Mouse (Mus musculus) right cerebral cortex, adult 2 months (tissue): ENCODE results near the gene Zfp365.

Experiments
- DNase-seq, 2 experiments: peaks; one replicate each; pipeline ENCODE4 v3.0.0; 2021 to 2022; ENCODE audit warnings: low spot score in 2 of 2

Gene Zfp365

GRCm38 (mm10) chr10:67846016-67846650 is 66.3 kb downstream of the Zfp365 start:
- DNase-seq, result no peak

GRCm38 (mm10) chr10:67841596-67841995 is 70.9 kb downstream of the Zfp365 start:
- no peak for DNase-seq

GRCm38 (mm10) chr10:67840735-67841134 is 71.7 kb downstream of the Zfp365 start:
- DNase-seq, result no peak

GRCm38 (mm10) chr10:67839156-67839555 is 73.3 kb downstream of the Zfp365 start:
- DNase-seq, result no peak

DNA sequence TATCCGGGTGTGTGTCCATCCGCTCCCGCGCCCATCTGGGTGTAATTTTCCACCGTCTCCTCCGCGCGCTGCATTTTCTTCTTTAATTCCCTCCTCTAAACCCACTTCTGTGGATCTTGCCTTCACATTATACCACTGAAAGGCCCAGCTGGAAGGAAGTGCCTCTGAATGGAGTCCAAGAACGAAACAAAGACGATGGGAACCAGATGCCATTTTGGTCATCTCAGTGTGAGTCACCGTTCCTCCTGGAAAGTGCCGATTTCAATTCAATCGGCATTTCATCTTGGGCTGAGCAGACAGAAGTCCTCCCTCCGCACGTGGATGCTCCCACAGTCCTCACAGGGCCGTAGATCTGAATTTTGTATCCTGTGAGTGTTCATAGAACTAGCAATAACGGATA is 76.0 kb downstream of the Zfp365 start:
- peak in 1 of 2 experiments; percentile 22 for DNase-seq
